Mouse (Mus musculus): ENCODE measurements at regions not wholly inside any gene's neighbourhood (a gene's known extent, or its start where the extent isn't known, plus 50 kb on each side); places are given as distances from the start of the nearest gene placed in this dataset.

GRCm38 (mm10) chr1:184629194-184629593 lies 103.2 kb downstream of the Hlx start:
- TF ChIP-seq ZC3H11A (IDR thresholded peaks at IDR 0.05; ENCODE audit: borderline replicate concordance, low read depth, low read length) (no peak), CHD2 (IDR thresholded peaks at IDR 0.05; ENCODE audit: low read depth, low read length) (no peak), MAFK (IDR thresholded peaks at IDR 0.05; ENCODE audit: insufficient read depth, low read depth, low read length) (peak; percentile 78), HCFC1 (IDR thresholded peaks at IDR 0.05; ENCODE audit: borderline replicate concordance, insufficient read depth, low read length) (no peak)
